Mouse (Mus musculus): ENCODE measurements around the gene Tmem45a2. TPM values are rescaled to one million over a fixed set of nuclear protein-coding genes. Genes with fewer than 3 reads are reported as not detected.

Tmem45a2 gene
- not detected in 2 replicates for polyA plus RNA-seq (2012; rRNA removed; ENCODE audit: low replicate concordance)

GRCm38 (mm10) chr16:57071132-57071639 is at the start of gene Tmem45a2:
Gene Tmem45a2 (minus strand): TSS chr16:57071372.

Other genes starting within 250 kb of the Tmem45a2 start
- 1.5 and 10.2 TPM in 2 replicates for gene Tmem45a, start 185.2 kb downstream of the Tmem45a2 start, polyA plus RNA-seq (2012; rRNA removed; ENCODE audit: low replicate concordance)
- gene Lnp1, start 143.3 kb downstream of the Tmem45a2 start, polyA plus RNA-seq (2012; rRNA removed; ENCODE audit: low replicate concordance), result not detected in 2 replicates
- 12.3 and 12.4 TPM in 2 replicates for gene Tomm70a, start 50.3 kb upstream of the Tmem45a2 start, polyA plus RNA-seq (2012; rRNA removed; ENCODE audit: low replicate concordance)
- gene Nit2, start 96.0 kb upstream of the Tmem45a2 start, polyA plus RNA-seq (2012; rRNA removed; ENCODE audit: low replicate concordance), result 14.8 and 23.9 TPM in 2 replicates
- gene Tbc1d23, start 160.1 kb upstream of the Tmem45a2 start, polyA plus RNA-seq (2012; rRNA removed; ENCODE audit: low replicate concordance), result 9.9 and 28.1 TPM in 2 replicates
- gene Tmem30c, start 221.5 kb upstream of the Tmem45a2 start, polyA plus RNA-seq (2012; rRNA removed; ENCODE audit: low replicate concordance), result 0.10 TPM in 1 of 2 replicates, not detected in the other

Measured in mammary gland, adult 2 months (tissue).